Mouse (Mus musculus): ENCODE data around the gene Prss44.

The Prss44 gene

GRCm38 (mm10) chr9:110826390-110826789 lies 12.6 kb downstream of the Prss44 start, which contains the start of gene Prss43:
Prss43 (plus strand) TSS chr9:110826690.
- no peak for DNase-seq (ENCODE audit: low read depth, low spot score)

DNA sequence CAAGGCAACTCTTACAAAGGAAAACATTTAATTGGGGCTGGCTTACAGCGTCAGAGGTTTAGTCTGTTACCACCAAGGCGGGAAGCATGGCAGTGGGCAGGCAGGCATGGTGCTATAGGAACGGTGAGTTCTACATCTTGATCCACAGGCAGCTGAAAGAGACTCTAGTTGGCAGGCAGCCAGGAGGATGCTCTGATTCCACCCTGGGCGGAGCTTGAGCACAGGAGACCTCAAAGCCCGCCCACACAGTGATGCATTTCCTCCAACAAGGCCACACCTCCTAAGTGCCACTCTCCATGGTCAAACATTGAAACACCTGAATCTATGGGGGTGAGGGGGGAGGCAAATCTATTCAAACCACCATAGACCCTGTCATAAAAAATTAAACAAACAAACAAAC lies 19.2 kb downstream of the Prss44 start:
- no peak for DNase-seq (ENCODE audit: low read depth, low spot score)

DNA sequence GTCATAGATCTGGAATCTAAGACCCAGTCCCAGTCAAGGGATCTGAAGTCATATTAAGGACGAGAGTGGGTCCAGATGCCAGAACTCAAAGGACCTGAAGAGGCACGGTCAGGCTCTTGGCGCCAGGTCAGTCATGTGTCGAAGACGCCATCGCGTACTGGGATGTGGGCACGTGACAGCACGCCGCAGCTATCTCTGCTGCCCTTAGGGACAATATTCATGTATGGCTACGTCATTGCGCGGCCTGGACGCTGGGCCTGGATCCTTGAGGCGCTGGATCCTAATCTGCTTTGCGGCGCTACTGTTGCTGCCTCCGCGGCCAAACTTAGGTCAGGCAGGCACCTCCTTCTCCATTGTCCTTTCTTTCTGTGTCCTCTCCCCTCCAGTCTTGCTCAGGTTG lies 20.6 kb downstream of the Prss44 start, which contains the start of gene Prss45:
Prss45 (plus strand) TSS at position 178 of the 400 bp plus-strand sequence.
- DNase-seq (ENCODE audit: low read depth, low spot score) = no peak

DNA sequence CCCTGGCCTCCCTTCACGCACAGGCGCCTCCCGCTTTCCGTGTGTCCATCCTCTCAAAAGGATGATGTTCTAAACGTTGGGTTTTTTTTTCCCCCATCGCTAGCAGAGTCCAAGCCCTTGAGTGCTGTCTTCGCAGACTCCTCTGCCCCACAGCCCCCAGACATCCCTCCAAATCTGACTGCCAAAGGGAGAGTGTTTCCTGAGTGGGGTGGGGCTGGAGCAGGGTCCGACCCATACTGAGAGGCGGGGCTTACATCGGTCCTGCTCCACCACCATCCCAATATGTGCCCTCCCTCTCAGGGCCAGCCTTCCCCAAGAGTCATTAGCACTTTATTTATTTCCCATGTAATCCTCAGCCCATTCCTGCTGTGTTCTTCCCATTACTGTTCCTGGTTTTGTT lies 21.2 kb downstream of the Prss44 start:
- no peak for DNase-seq (ENCODE audit: low read depth, low spot score)

DNA sequence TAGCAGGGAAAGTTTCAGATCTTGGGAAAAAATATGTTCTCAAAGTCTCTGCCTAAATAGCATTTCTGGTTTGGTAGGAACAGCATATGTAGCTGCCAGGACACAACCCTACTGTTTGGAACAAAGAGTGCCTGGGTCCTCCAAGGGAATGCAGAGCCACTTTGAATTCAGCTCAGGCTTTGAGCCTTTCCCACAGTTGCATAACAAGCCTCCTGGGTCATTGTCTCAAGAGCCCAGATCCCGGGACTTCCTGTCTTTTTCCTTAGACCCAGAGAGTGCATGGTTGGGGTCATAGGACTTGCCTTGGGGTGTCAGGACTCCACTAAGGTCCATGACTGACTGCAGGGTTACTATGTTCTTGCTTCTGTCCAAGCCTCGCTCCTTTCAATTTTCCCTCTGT lies 22.3 kb downstream of the Prss44 start:
- DNase-seq (ENCODE audit: low read depth, low spot score) = peak; percentile 23

GRCm38 (mm10) chr9:110840905-110841304 lies 27.1 kb downstream of the Prss44 start:
- DNase-seq (ENCODE audit: low read depth, low spot score) = no peak

DNA sequence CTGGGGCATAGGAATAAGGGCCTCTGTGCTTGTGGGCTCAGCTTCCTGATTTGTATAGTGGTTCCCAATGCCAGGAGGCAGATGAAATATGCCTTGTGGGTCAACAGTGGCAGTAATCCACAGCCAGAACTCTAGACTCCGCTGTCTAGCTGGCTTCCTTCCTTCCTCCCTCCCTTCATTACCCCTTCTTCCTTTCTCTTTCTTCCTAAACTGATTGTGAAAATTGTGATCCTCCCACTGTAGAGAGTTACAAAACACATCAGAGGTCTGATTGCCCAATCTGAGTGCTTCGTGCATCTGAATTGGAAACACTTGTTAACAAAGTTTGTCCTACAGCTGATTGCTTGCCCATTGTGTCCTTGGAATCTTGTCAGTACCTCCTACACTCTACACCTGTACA lies 27.6 kb downstream of the Prss44 start:
- DNase-seq (ENCODE audit: low read depth, low spot score) = peak; percentile 15

GRCm38 (mm10) chr9:110844206-110844605 lies 30.4 kb downstream of the Prss44 start, which contains the start of gene Prss46:
Prss46 (plus strand) TSS chr9:110844506.
- no peak for DNase-seq (ENCODE audit: low read depth, low spot score)

- no peak for DNase-seq (ENCODE audit: low read depth, low spot score)
These were observed 35.4 kb downstream of the Prss44 start for GRCm38 (mm10) chr9:110849162-110849561.

DNA sequence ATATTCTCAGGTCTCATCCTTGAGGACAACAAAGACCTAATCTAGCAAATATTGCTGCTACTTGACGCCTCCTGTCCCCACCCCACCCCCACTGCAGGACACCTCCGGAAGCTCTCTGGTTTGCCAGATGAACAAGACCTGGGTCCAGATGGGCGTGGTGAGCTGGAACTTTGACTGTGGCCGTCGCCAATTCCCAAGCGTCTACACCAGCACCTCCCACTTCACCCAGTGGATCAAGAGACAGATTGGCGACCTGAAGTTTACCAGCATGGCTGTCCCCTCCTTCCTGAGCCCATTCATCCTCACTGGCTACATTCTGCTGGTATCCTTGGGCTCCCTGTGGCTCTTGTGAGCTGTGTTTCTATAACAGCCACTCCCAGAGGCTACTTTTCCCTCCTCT lies 42.1 kb downstream of the Prss44 start:
- DNase-seq (ENCODE audit: low read depth, low spot score) = no peak

DNA sequence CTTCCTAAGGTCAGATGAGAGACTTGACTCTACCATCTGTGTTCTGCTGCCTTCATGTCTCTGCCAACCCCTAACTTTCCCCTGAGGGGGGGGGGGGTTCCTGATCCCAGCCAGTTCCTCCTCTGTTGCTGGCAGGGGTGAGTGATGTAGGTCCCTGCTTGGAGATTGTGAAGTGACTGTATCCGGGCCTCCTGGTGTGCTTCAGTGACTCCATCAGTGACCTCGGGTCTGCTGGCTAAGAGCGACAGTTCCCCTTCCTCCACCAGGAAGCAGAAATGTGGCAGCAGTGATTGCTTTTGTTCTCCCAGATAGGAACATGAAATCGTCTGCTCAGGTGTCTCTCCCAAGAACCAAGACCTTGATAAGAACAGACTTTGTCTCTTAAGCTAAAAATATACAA lies 43.1 kb downstream of the Prss44 start:
- no peak for DNase-seq (ENCODE audit: low read depth, low spot score)

- DNase-seq (ENCODE audit: low read depth, low spot score) = no peak
These were observed 44.1 kb downstream of the Prss44 start, which contains the start of gene Prss50 for GRCm38 (mm10) chr9:110857781-110858472. Prss50 (plus strand) TSS chr9:110857967.

- DNase-seq (ENCODE audit: low read depth, low spot score) = no peak
These were observed 44.7 kb downstream of the Prss44 start for GRCm38 (mm10) chr9:110858523-110858922.

DNA sequence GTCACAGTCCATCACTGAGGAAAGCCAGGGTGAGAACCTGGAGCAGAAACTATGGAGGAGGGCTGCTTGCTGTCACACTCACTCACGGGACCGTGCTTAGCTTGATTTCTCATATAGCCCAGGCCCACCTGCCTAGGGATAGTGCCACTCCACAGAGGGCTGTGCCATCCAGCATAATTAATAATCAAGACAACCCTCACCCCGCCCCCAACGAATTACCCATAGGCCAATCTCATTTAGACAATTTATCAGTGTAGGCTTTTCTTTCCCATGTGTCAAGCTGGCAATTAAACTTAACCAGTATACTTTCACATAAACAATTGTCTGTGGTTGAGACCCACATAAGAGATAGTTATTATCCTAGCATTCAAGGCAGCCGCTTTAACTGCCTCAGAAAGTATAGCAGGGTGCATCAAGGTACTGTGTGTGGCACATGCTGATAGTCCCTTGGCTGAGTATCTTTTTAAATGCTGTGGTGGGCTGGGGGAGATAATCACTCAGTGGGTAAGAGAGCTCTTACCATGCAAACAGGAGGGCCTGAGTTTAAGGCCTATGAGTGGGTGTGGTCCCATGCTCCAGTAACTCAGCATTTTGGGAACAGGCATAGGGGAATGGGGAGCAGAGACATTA lies 45.3 kb downstream of the Prss44 start:
- DNase-seq (ENCODE audit: low read depth, low spot score) = no peak

GRCm38 (mm10) chr9:110871030-110871429 lies 57.2 kb downstream of the Prss44 start:
- peak; percentile 73 for DNase-seq (ENCODE audit: low read depth, low spot score)
